10 mouse cellular contexts compared by ENCODE assay signal in genomic region chr12:111688069-111688428, GRCm38 (mm10). TPM values are rescaled to one million over a fixed set of nuclear protein-coding genes. Genes with fewer than 3 reads are reported as not detected.
A peak's percentile ranks its signal among the peaks of the same experiment; 100 is the strongest.
DNase-seq lines count a peak whose midpoint lies in the region; ATAC-seq and TF ChIP-seq lines count a peak whose summit lies in the region.
"Had no signal": no experiment of that assay in that cellular context is flagged by ENCODE, and none has a peak within 500 bp of the region (broad histone marks: within the 10 kb centered on the region; RNA-seq: fewer than 3 reads in every experiment).

No protein-coding gene starts in this region.

- 0 out of 2 replicates have a peak, but pooled peaks have one; percentile 3 for ATAC-seq in heart, postnatal 0 days (ENCODE audit: insufficient read depth, low read depth)
- no peak for ATAC-seq in forebrain, embryonic 12.5 days (ENCODE audit: low FRiP score)
- ATAC-seq in midbrain, embryonic 11.5 days (ENCODE audit: low FRiP score) = no peak
- no peak for ATAC-seq in megakaryocyte, adult 5-6 weeks (ENCODE audit: poor library complexity, severe bottlenecking)

- no peak overlapping the region for H3K4me2 ChIP-seq in heart, postnatal 0 days (ENCODE audit: low read depth, low read length)
- H3K4me2 ChIP-seq in forebrain, embryonic 12.5 days = no peak overlapping the region
- peak overlapping the region; percentile 6; the same call in 1 of the 2 replicates for H3K4me2 ChIP-seq in midbrain, embryonic 11.5 days

- H3K36me3 ChIP-seq in heart, postnatal 0 days (replicated peaks; ENCODE audit: control insufficient read depth, insufficient read depth, low read length) = no peaks in the 10 kb centered on the region
- peaks cover 13% of the 10 kb centered on the region for H3K36me3 ChIP-seq in forebrain, embryonic 12.5 days (replicated peaks)
- H3K36me3 ChIP-seq in midbrain, embryonic 11.5 days (ENCODE audit: control insufficient read depth, insufficient read depth, low read length) = no peaks in the 10 kb centered on the region

- H3K9ac ChIP-seq in heart, postnatal 0 days (replicated peaks; ENCODE audit: low read depth, low read length) = no peak overlapping the region
- H3K9ac ChIP-seq in forebrain, embryonic 12.5 days = peak overlapping the region; percentile 36
- H3K9ac ChIP-seq in midbrain, embryonic 11.5 days (ENCODE audit: low read length) = peak overlapping the region; percentile 30; the same call in 1 of the 2 replicates

- no peak overlapping the region for H3K4me3 ChIP-seq in heart, postnatal 0 days (ENCODE audit: low read depth, low read length)
- no peak overlapping the region for H3K4me3 ChIP-seq in cortical plate, adult 2 months (ENCODE audit: insufficient read depth, low read length)
- no peak overlapping the region for H3K4me3 ChIP-seq in forebrain, embryonic 12.5 days (replicated peaks)
- H3K4me3 ChIP-seq in midbrain, embryonic 11.5 days (ENCODE audit: low read depth, low read length) = no peak overlapping the region
- H3K4me3 ChIP-seq: erythroblast, embryonic 14.5 days had no signal

- no peak for TF ChIP-seq EP300 in heart, postnatal 0 days (IDR thresholded peaks at IDR 0.05; ENCODE audit: low read depth)

- H3K9me3 ChIP-seq in heart, postnatal 0 days (replicated peaks; ENCODE audit: control insufficient read depth, low read length) = no peaks in the 10 kb centered on the region
- H3K9me3 ChIP-seq in forebrain, embryonic 12.5 days = no peaks in the 10 kb centered on the region
- no peaks in the 10 kb centered on the region for H3K9me3 ChIP-seq in midbrain, embryonic 11.5 days (ENCODE audit: control insufficient read depth, low read length)

- H3K4me1 ChIP-seq in heart, postnatal 0 days (ENCODE audit: control insufficient read depth, insufficient read depth) = peaks cover 43% of the 10 kb centered on the region
- H3K4me1 ChIP-seq in cortical plate, adult 2 months (ENCODE audit: control insufficient read depth, insufficient read depth, low read length) = peaks cover 19% of the 10 kb centered on the region
- peaks cover 65% of the 10 kb centered on the region for H3K4me1 ChIP-seq in forebrain, embryonic 12.5 days
- H3K4me1 ChIP-seq in midbrain, embryonic 11.5 days (ENCODE audit: control insufficient read depth, insufficient read depth, low read length) = peaks cover 52% of the 10 kb centered on the region

- 10% methylated on average over 2 of the region's 2 CpGs for WGBS in heart, postnatal 0 days
- WGBS in forebrain, embryonic 12.5 days = 32% methylated on average over 2 of the region's 2 CpGs
- WGBS in midbrain, embryonic 11.5 days = 24% methylated on average over 2 of the region's 2 CpGs

- TF ChIP-seq POLR2A in cortical plate, adult 2 months (IDR thresholded peaks at IDR 0.05; ENCODE audit: extremely low read depth, insufficient read depth, low read length) = no peak

- intact Hi-C loops in heart, postnatal 25 days (cut with DNase I) = no loop called here

- no peaks in the 10 kb centered on the region for H3K27me3 ChIP-seq in heart, postnatal 0 days (ENCODE audit: control insufficient read depth, insufficient read depth, low read length)
- no peaks in the 10 kb centered on the region for H3K27me3 ChIP-seq in forebrain, embryonic 12.5 days
- H3K27me3 ChIP-seq in midbrain, embryonic 11.5 days (ENCODE audit: control insufficient read depth, insufficient read depth, low read length) = no peaks in the 10 kb centered on the region

- DNase-seq in heart, postnatal 0 days (ENCODE audit: low spot score) = no peak
- DNase-seq in heart, postnatal 25 days (ENCODE audit: low spot score) = no peak
- peak; percentile 90 for DNase-seq in midbrain, embryonic 11.5 days (ENCODE audit: low spot score, missing footprints)
- no peak for DNase-seq in adrenal gland, postnatal 10 days
- DNase-seq in left cerebral cortex, adult 8-10 months (ENCODE audit: low spot score in 2 of 2) = no peak
- DNase-seq: liver had no signal

- TF ChIP-seq CTCF in heart, postnatal 0 days (IDR thresholded peaks at IDR 0.05; ENCODE audit: low read depth) = no peak
- TF ChIP-seq CTCF in cortical plate, adult 2 months (IDR thresholded peaks at IDR 0.05; ENCODE audit: extremely low read depth, insufficient read depth, low read length) = no peak

- peak overlapping the region; percentile 98 for H3K27ac ChIP-seq in heart, postnatal 0 days (ENCODE audit: low read depth)
- peak overlapping the region; percentile 74 for H3K27ac ChIP-seq in cortical plate, adult 2 months (ENCODE audit: insufficient read depth, low read length)
- H3K27ac ChIP-seq in forebrain, embryonic 12.5 days = peak overlapping the region; percentile 83
- H3K27ac ChIP-seq in midbrain, embryonic 11.5 days (ENCODE audit: low read depth, low read length) = peak overlapping the region; percentile 83

RNA-seq across cellular contexts. Expression of gene Trmt61a, which starts 10.1 kb away (rescaled TPM):
- total RNA-seq in heart, postnatal 0 days (2014; rRNA removed; ENCODE audit: low replicate concordance) = 23.5 and 24.9 TPM in 2 replicates
- polyA plus RNA-seq in heart, postnatal 0 days (2015; fragmentation: Nextera tagmentation; extraction: Ambion mirVana) = 4.1 and 6.1 TPM in 2 replicates
- 1 to 10 TPM; 4.4 to 5.7 TPM for total RNA-seq in heart, postnatal 25 days (2021)
- 20.0 and 20.8 TPM in 2 replicates for polyA plus RNA-seq in cortical plate, adult 2 months (2012; rRNA removed)
- polyA plus RNA-seq in forebrain, embryonic 12.5 days (2016; fragmentation: Nextera tagmentation; extraction: Ambion mirVana) = 15.4 and 16.7 TPM in 2 replicates
- 5.5 and 6.0 TPM in 2 replicates for polyA plus RNA-seq in midbrain, embryonic 11.5 days (2014; fragmentation: Nextera tagmentation; extraction: Ambion mirVana)
- 10 to 100 TPM in 1 of 2 experiments, 1 to 10 TPM in 1; 9.5 to 11.3 TPM for total RNA-seq in adrenal gland, postnatal 10 days (2021)
- total RNA-seq in megakaryocyte, adult 5-6 weeks (2015) = 2.3 and 3.2 TPM in 2 replicates
- 2.2 and 3.8 TPM in 2 replicates for total RNA-seq in megakaryocyte, adult 5-6 weeks (2017)
- 10 to 100 TPM; 18.6 to 22.6 (median 20.8) TPM for total RNA-seq in left cerebral cortex, adult 8-10 months (2022)

RNA-seq across cellular contexts. Expression of gene Ckb, which starts 15.9 kb away (rescaled TPM):
- 735 and 758 TPM in 2 replicates for total RNA-seq in heart, postnatal 0 days (2014; rRNA removed; ENCODE audit: low replicate concordance)
- polyA plus RNA-seq in heart, postnatal 0 days (2015; fragmentation: Nextera tagmentation; extraction: Ambion mirVana) = 334 and 359 TPM in 2 replicates
- total RNA-seq in heart, postnatal 25 days (2021) = 10 to 100 TPM; 91.2 to 98.8 TPM
- 3,152 and 3,325 TPM in 2 replicates for polyA plus RNA-seq in cortical plate, adult 2 months (2012; rRNA removed)
- polyA plus RNA-seq in forebrain, embryonic 12.5 days (2016; fragmentation: Nextera tagmentation; extraction: Ambion mirVana) = 2,395 and 2,485 TPM in 2 replicates
- 2,717 and 2,900 TPM in 2 replicates for polyA plus RNA-seq in midbrain, embryonic 11.5 days (2014; fragmentation: Nextera tagmentation; extraction: Ambion mirVana)
- total RNA-seq in adrenal gland, postnatal 10 days (2021) = 10 to 100 TPM; 46.2 to 53.1 TPM
- 8.0 and 9.7 TPM in 2 replicates for total RNA-seq in megakaryocyte, adult 5-6 weeks (2015)
- 22.0 and 23.1 TPM in 2 replicates for total RNA-seq in megakaryocyte, adult 5-6 weeks (2017)
- total RNA-seq in left cerebral cortex, adult 8-10 months (2022) = 1,000 to 10,000 TPM; 1,860 to 1,987 (median 1,908) TPM

RNA-seq across cellular contexts. Expression of gene Bag5, which starts 25.0 kb away (rescaled TPM):
- total RNA-seq in heart, postnatal 0 days (2014; rRNA removed; ENCODE audit: low replicate concordance) = 13.3 and 16.3 TPM in 2 replicates
- 32.4 and 34.7 TPM in 2 replicates for polyA plus RNA-seq in heart, postnatal 0 days (2015; fragmentation: Nextera tagmentation; extraction: Ambion mirVana)
- total RNA-seq in heart, postnatal 25 days (2021) = 10 to 100 TPM; 19.4 to 21.2 TPM
- polyA plus RNA-seq in cortical plate, adult 2 months (2012; rRNA removed) = 49.6 and 51.0 TPM in 2 replicates
- polyA plus RNA-seq in forebrain, embryonic 12.5 days (2016; fragmentation: Nextera tagmentation; extraction: Ambion mirVana) = 59.0 and 62.7 TPM in 2 replicates
- 62.2 and 64.1 TPM in 2 replicates for polyA plus RNA-seq in midbrain, embryonic 11.5 days (2014; fragmentation: Nextera tagmentation; extraction: Ambion mirVana)
- total RNA-seq in adrenal gland, postnatal 10 days (2021) = 10 to 100 TPM; 32.1 to 35.4 TPM
- total RNA-seq in megakaryocyte, adult 5-6 weeks (2015) = 10.8 and 11.4 TPM in 2 replicates
- total RNA-seq in megakaryocyte, adult 5-6 weeks (2017) = 19.1 and 21.8 TPM in 2 replicates
- 10 to 100 TPM; 59.0 to 65.9 (median 59.6) TPM for total RNA-seq in left cerebral cortex, adult 8-10 months (2022)

RNA-seq across cellular contexts. Expression of gene Apopt1, which starts 25.0 kb away (rescaled TPM):
- total RNA-seq in heart, postnatal 0 days (2014; rRNA removed; ENCODE audit: low replicate concordance) = 18.5 and 50.7 TPM in 2 replicates
- 56.4 and 58.9 TPM in 2 replicates for polyA plus RNA-seq in heart, postnatal 0 days (2015; fragmentation: Nextera tagmentation; extraction: Ambion mirVana)
- total RNA-seq in heart, postnatal 25 days (2021) = 10 to 100 TPM; 32.1 to 36.4 TPM
- 48.4 and 52.6 TPM in 2 replicates for polyA plus RNA-seq in cortical plate, adult 2 months (2012; rRNA removed)
- polyA plus RNA-seq in forebrain, embryonic 12.5 days (2016; fragmentation: Nextera tagmentation; extraction: Ambion mirVana) = 55.0 and 56.0 TPM in 2 replicates
- 50.8 and 54.7 TPM in 2 replicates for polyA plus RNA-seq in midbrain, embryonic 11.5 days (2014; fragmentation: Nextera tagmentation; extraction: Ambion mirVana)
- 10 to 100 TPM; 69.0 to 72.8 TPM for total RNA-seq in adrenal gland, postnatal 10 days (2021)
- 44.6 and 45.0 TPM in 2 replicates for total RNA-seq in megakaryocyte, adult 5-6 weeks (2015)
- 60.6 and 61.0 TPM in 2 replicates for total RNA-seq in megakaryocyte, adult 5-6 weeks (2017)
- total RNA-seq in left cerebral cortex, adult 8-10 months (2022) = 10 to 100 TPM; 38.6 to 41.1 (median 39.6) TPM
